Mouse (Mus musculus): ENCODE measurements at regions not wholly inside any gene's neighbourhood (a gene's known extent, or its start where the extent isn't known, plus 50 kb on each side); places are given as distances from the start of the nearest gene placed in this dataset.
A peak's percentile ranks its signal among the peaks of the same experiment; 100 is the strongest.

DNA sequence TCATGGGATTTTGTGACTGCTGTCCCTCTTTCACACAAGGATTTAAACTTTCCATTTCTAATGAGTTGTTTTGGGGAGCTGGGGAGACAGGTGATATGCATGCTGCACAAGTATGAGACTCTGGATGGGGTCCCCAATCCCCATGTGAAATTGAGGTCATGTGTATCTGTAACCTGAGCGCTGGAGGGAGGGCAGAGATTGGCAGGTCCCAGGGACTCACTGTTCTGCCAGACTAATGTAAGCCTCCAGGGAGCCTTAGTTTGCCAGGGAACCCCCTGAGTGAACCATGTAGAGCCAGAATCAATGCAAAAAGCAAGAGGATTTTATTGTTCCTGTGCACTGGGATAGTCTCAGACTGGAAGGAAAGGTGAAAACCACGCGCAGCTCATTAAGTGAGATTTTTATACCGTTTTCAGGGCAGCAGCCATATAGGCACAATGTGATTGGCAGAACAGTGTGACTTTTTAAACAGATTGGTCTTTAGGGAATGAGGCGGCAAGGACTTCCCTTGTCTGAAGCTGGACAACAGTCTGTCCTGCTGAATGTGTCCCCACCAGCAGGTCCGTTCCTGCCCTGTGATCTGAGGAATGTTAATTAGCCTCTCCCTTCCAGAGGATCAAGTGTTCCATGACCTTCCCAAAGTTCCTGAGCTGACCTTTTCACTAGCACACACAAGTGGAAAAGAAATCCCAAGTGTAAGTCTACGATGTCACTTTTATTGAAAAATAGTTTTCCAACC is 59.9 kb upstream of the Oxgr1 start:
- no peak for ATAC-seq (replicated peaks; ENCODE audit: poor library complexity)

DNA sequence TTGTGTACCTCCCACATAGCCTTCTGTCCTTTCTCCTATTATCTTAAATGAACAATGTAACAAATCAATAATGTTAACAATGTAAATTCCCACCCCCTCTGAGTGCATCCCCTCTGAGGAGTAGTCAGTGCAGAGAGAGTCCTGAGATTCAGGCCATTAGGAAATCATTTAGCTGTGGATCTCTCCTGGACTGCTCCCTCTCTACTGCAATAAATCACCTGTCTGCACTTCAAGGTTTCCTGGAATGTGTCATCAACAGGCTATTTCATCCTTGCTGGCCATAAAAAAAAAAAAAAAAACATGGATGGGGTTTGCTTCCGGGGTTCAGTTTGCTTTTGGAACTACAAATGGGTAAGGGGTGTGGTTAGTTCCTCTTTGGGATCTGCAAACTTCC is 60.5 kb upstream of the Oxgr1 start:
- no peak for ATAC-seq (replicated peaks; ENCODE audit: poor library complexity)

DNA sequence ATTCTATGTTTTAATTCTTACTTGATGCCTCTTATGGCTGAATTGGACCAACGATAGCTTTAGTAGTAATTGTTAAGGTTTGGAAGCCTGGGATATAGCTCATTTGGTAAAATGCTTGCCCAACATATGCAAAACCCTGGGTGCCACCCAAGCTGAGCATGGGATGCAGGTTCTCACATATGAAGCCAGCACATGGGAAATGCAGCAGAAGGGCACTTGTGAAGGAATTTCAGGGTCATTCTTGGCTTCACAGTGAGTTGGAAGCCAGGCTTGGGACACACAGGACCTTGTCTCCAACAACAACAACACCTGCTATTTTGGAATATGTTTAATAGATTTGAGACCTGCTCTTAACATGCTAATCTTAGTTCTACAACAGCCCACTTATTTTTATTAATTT is 67.6 kb upstream of the Oxgr1 start:
- no peak for ATAC-seq (replicated peaks; ENCODE audit: poor library complexity)

DNA sequence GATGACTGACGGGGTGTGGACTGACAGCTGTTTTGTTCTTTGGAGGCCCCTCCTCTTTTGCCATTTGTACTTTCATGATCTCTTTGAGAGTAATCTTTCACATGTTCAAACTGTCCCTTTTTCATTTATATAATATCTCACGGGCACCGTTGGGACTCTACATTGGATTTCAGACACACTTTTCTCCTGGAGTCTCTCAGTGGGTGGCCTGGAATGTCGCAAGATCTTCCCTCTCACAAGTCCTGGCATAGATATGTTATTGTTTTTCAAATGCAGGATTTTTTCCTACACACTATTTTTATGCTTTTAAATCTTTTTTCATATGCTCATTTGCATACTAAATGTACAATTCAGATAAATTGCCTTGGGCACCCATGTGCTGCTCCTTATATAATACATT is 71.1 kb upstream of the Oxgr1 start:
- no peak for ATAC-seq (replicated peaks; ENCODE audit: poor library complexity)

DNA sequence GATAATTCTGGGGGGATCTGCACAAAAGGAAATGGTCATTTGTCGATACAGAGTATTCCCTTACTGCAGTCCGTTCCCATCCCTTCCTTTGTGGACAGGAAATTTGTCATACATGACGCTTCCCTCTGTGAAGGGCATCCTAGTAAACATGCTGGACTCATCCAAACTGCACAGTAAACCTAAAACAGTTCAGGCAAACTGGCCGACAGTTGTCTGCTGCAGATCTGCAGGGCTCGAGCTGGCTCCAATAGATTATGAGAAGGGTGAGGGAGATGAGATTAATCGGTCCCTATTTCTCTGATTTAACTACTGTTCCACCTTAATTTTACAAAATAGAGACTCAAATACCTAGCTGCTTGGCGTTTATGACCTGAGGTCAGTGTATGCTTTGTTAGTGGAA is 76.3 kb upstream of the Oxgr1 start:
- ATAC-seq (replicated peaks; ENCODE audit: poor library complexity) = no peak

DNA sequence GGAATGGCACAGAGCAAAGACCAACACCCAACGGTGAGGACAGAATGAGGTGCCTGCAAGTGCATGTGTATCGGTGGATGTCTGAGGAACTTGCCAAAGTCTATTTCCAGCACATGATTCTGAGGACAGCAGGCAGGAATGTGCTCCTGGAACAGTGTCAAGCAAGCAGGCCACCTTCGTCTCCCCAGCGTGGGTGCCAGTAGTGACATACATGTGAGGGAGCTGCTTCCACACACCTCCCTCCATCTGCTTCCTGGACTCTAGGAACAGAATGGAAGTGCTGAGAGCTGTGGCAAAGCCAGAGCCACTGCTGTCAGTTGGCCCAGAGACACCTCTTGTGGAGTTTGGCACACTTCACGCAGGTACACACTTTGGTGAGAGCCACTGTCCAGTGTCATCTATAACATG is 76.9 kb upstream of the Oxgr1 start:
- no peak for ATAC-seq (replicated peaks; ENCODE audit: poor library complexity)

DNA sequence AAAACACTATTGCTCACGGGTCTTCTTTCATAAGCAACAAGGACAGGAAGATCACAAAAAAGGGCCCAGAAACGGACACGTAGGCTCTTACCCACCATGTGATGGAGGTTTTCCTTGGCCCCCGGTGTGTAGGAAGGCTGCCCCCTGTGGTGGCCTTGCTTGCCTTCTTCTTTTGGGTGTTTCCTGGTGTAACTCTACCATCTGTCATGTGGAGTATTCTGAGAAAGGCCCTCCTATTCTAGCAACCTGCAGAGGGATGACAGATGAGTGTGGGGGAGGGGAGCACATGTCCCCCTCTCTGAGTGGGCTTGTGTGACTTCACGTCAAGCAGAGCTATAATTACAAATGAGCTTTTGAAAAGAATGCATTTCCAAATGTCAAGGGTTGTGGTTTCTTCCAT is 77.3 kb upstream of the Oxgr1 start:
- no peak for ATAC-seq (replicated peaks; ENCODE audit: poor library complexity)

DNA sequence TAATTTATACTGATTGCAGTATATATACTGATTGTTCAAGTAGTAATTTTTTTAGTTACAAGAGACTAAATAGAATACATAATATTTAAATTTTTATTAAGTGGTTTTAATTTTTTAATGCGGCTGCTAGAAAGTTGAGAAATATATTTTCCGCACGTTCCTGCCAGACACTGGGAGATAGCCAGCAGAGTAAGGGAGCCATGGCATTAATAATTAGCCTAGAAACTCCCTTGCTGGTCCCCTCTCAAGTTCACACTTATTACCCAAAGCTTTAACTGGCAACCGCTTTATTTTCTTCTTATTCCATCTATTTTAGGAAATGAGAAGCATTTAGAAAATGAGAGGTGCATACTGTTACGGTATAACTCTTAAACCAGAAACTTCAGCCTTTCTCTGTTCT is 78.0 kb upstream of the Oxgr1 start:
- ATAC-seq (replicated peaks; ENCODE audit: poor library complexity) = no peak

DNA sequence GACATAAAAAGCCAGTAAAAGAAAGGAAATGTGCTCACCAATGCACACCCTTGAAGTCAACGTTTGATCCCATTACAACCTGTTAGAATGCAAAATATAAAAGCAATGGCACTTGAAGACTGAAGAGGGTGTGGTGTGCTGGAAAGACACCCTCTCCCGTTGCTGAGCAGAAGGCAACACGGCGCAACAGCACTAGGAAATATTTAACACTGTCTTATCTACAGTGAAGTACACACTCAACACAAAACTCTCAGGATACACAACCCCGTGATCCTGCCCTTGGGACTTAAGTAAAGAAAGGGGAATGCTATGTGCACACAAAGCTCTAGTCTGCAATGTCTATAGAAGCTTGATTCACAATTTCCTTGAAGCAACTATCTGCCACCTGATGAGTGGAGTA is 83.1 kb upstream of the Oxgr1 start:
- ATAC-seq (replicated peaks; ENCODE audit: poor library complexity) = no peak

DNA sequence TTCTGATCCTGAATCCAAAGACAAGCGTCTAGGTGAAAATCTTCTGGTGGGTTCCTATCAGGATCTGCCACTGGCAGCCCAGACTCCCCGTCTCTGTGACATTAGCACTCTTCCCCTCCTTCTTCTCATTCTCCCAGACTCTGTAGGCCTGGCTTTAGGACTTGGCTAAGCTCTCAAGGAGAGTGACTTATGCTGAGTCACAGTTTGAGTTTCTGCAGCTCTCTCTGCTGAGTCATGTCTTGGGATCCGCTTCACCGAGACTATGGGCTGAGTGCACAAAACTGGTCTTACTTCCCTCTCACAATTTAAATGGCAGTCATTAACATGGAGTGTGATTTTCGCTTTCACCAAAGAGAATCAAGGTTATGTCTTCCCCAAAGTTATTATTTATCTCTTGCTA is 85.2 kb upstream of the Oxgr1 start:
- ATAC-seq (replicated peaks; ENCODE audit: poor library complexity) = peak; percentile 80

DNA sequence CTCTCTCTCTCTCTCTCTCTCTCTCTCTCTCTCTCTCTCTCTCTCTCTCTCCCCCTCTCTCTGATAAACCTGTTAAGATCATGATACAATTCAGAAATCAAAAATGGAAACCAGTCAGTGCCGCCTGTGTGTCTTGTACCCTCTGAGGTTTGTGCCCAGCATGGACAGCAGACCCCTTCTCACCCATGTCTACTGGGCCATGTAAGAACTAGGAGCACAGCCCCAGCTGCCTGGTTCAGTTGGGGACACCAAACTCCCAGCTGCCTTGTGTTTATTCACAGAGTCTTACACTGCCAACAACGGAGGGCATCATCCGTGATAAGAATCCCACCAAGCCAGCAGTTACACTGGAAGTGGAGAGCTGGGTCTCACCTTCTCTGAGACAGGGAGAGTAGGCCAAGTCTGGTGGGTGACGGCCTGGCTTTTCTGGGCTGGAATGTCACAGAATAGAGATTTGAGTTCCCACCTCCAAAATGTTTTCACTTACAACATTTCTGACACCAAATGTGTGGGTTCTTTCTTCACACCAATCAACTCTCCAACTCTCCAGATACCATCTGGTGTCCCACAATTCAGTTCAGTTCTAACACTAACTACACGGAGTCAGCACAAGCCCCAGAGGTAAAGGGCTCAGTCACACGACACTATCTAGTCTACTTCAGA is 92.2 kb upstream of the Oxgr1 start:
- no peak for ATAC-seq (replicated peaks; ENCODE audit: poor library complexity)

DNA sequence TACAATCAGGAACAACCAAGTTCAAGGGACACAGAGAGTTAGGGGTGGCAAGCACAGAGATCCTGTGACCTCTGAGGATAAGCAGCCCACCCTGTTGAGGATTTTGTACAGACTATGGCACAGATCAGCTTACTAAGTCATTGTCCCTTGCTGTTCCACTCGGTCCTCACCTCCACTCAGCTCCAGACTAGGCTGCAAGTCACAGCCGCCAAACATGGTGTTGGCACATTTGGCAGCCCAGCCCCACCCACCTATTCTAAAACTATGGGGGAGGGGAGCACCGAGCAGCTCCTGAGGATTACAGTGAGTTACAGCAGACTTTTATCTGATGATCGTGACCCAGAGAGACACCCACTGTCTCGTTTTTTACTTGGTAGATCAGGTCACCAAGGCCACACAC is 93.0 kb upstream of the Oxgr1 start:
- no peak for ATAC-seq (replicated peaks; ENCODE audit: poor library complexity)

DNA sequence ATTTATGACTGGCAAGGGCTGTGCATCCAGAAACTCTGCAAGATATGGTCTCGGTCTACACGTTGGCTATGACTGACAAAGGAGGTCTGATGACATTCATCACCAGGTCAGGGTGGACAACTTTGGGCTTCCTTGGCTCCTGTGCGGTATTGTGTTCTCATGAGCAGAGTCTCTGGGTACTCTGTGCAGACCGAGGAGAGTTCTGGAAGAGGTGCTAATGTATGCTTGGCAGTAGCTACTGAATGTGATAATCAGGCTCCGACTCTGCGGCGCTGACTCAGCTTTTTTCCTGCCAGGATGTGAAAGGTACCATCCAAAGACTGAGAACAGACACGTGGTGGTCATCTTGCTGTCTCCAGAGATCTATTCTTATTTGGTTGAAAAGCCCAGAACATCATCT is 94.5 kb upstream of the Oxgr1 start:
- ATAC-seq (replicated peaks; ENCODE audit: poor library complexity) = no peak

DNA sequence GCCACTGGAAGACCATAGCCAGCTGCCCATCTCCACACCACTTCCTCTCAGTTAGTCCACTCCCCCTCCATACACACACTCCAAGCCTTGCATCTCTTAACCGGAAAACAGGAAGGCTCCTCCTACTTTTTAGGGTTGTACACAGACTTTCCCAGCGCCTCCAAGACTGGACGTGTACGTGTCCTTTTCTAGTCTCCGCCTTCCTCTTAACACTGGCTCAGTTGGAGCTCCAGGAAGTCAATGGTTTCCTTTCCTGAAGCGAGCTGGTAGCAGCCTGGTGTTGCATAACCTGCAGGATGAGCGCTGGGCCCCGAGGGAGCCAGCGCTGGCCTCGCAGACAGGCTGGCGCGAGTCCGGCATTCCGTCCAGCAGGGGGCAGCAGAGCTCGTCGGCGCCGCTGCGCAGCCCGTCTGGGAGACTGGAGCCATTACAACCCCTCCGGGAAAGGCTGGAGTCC is 95.5 kb upstream of the Oxgr1 start:
- ATAC-seq (replicated peaks; ENCODE audit: poor library complexity) = peak; percentile 93

DNA sequence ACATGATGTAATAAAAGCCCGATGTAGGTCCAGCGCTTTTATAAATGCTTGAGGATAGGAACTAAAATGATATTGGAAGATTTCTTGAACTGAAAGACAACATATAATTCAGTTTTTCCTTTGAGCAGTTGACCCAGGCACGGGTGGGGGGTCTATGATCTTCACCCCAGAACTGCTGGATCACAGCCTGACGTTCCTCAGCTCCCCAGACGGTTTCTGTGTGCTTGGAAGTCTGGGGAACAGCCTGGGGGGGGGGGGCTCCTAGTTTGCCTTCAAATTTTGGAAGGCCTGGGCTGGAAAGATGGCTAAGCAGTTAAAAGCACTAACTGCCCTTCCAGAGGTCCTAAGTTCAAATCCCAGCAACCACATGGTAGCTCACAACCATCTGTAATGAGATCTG is 96.3 kb upstream of the Oxgr1 start:
- ATAC-seq (replicated peaks; ENCODE audit: poor library complexity) = no peak

DNA sequence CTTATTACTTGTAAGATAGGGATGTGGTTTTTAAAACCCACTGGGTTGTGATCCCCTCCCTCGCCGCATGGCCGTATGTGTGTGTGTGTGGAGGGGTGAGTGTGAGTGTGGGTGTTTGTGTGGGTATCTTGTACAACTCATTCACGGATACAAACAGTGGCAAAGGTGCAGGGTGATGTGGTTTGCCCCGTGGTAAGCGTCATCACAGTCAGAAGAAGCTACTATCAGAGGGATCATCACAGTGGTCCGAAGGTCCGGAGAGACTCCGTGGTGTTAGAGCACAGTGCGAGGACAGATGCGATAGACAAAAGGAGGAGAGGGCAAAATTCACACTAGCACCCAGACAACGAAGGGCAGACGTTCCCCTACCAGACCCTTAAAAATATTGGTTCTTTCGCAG is 97.0 kb upstream of the Oxgr1 start:
- ATAC-seq (replicated peaks; ENCODE audit: poor library complexity) = no peak

DNA sequence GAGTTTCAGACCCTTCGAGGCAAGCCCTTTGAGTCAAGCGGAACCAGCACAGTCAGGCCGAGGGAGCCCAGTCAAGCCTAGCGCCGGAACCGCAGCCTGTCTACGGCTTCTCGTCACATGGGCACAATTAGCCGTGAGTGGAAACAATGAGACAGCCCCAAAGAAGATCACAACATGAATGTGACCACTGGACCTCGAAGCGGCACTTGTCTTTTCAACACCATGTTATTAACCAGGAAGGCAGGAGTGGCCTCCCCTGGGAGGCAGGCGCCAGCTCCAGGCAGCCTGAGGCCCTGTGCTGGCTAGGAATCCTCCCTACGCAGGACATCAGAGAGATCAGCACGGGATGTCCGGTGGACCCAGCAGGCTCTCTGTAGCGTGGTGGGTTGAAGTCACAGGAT is 97.4 kb upstream of the Oxgr1 start:
- ATAC-seq (replicated peaks; ENCODE audit: poor library complexity) = no peak

DNA sequence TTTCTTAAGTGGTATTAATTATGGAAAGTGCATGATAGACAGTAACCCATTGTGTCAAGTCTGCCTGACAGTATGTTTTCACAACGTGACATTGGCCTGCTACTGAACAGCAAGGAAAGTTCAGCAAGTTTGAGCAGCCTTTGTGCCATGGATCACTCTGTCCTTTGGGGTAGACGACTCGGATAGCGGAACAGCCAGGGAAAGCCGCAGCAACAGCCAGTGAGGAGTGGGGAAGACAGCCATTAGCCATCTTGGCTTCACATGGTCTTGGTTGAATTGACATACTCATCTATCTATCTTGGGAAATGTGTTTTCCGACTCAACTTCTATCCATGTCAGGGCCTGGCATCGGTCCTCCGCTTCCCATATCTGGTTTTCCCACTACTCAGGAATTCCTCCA is 98.0 kb upstream of the Oxgr1 start:
- ATAC-seq (replicated peaks; ENCODE audit: poor library complexity) = no peak

DNA sequence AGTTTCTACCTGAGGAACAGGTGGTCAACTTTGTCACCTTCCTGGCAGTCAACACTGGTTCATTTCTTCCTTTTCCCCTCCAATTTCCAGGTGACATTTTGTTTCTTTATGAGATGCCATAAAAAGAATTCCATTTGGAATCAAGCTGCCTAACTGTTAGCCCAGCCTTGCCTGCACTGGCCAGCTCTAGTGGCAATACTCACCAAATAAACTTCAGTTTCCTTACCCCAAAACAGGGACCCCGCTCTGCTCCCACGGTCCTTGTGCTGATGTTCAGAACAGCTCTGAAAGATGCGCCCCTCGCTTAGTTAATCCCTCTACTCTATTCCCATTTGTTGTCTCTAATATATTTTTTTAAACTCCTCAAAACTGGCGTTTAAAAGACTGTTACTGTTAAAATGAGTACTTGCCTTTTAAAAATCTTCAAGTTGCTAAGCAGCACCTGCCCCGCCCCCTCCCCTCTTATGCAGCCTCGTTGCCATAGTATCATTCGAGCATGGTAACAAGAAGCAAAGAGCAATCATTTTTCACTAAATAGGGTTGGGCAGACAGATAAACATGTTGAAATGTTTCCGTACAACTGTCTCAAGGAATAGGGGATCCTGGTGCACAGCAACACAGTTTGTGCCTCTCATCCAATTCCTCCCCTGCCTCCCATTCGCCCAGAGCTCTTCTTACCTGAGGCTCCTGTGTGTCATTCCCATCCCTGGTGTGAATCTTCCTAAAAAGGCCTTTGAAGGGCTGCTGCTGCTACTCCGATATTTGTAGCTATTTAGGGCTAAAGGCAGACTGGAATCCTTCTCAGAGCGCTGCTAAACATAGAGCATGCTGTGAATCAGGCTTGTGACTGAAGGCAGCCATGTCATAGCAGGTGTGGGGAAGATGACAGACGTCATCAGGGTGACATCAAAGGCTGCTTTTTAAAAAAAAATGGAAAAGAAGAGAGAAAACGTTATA is 98.8 kb upstream of the Oxgr1 start:
- ATAC-seq (replicated peaks; ENCODE audit: poor library complexity) = no peak

DNA sequence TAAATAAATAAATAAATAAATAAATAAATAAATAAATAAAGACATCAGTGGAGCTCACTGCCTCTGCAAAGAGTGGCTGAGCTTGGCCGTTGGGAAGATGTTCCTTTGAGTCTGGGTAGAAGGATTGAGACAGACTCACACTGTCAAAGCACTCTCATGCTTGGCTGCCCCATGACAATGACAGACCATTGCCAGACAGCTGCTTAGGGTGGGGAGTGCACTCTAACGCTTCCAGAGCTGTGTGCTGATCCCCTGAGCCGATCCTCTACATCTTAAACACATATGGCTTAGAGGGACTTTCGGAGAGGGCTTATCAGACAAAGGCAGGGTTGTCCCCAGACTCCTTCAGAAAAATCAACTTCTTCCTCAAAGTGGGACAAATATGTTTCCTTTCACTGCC is 100.0 kb upstream of the Oxgr1 start:
- ATAC-seq (replicated peaks; ENCODE audit: poor library complexity) = no peak

DNA sequence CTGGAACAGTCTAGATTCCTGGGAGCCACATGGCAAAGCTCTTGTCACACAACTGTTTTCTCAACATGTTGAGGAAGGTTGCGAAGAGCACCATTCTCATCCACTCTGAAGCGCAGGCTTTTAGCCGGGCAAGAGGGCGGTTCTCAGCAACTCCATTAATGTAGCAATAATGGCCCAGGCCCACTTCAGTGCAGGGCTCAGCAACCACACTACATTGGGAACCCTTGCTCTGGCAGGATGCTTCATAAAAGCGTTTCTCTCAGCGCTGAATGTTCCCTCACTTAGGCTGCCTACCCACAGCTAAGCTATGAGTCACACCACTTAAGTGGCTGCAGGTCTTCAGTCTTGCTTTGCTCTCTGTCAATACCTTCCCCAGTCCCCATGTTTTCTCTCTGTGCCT is 102.2 kb upstream of the Oxgr1 start:
- no peak for ATAC-seq (replicated peaks; ENCODE audit: poor library complexity)

DNA sequence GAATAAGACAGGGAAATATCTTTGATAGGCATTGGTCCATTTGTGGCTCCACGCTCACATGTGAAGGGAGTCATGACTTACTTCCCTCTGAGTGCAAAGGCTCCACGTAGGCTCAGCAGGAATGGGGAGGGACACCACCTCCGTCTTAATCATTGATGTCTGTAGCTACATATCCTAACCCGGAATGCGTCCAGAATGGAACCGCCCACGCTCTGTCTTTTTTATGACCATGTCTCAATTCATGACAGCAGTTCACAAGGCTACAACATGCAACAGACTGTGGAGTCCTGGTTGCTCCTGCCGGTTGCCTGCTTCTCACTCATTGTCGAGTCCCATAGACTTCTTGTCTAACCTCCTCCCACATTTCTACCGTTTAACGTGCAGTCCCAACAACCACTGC is 104.1 kb upstream of the Oxgr1 start:
- ATAC-seq (replicated peaks; ENCODE audit: poor library complexity) = no peak
